Mouse (Mus musculus): Measurements from ENCODE around the gene Adam26b.
"Not testable (repeated sequence)": the region's sequence is repeated elsewhere in the genome, so short reads cannot be mapped to it uniquely, and the experiment has no call there.

The Adam26b gene
- long read RNA-seq, experiment 1, result 0 reads
- long read RNA-seq, experiment 2, result 0 reads

- intact Hi-C loops (cut with DNase I), result not testable (repeated sequence)
Measured at GRCm38 (mm10) chr8:43528006-43528405, at the start of gene Adam26b. Adam26b (minus strand) TSS chr8:43528106.

GRCm38 (mm10) chr8:43576607-43577006, 48.7 kb upstream of the Adam26b start, which contains the start of gene Adam26a:
Adam26a (minus strand) TSS chr8:43576707.
- intact Hi-C loops (cut with DNase I), result not testable (repeated sequence)

Data from adrenal gland (tissue).